Mouse (Mus musculus) cerebellum, adult 11-12 months (tissue): Measurements from ENCODE around the gene Fcgr2b.
"Not testable (repeated sequence)": the region's sequence is repeated elsewhere in the genome, so short reads cannot be mapped to it uniquely, and the experiment has no call there.

Experiments
- DNase-seq: peaks from one replicate; pipeline ENCODE4 v3.0.0; 2022

Fcgr2b gene

DNA sequence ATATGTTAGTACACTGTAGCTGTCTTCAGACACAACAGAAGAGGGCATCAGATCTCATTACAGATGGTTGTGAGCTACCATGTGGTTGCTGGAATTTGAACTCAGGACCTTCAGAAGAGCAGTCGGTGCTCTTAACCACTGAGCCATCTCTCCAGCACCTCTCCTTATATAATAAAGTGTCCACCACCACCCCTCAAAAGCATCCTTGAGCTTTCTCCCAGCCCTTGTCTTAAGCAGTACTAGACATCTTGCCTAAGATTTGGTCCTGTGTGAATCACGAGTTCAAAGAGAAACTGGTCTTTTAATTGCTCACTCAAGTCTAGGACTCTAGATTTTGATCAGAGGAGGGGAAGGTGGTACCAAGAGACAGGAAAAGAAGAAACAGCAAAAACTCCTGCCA lies 997 bp downstream of the Fcgr2b start:
- DNase-seq, result not testable (repeated sequence)

DNA sequence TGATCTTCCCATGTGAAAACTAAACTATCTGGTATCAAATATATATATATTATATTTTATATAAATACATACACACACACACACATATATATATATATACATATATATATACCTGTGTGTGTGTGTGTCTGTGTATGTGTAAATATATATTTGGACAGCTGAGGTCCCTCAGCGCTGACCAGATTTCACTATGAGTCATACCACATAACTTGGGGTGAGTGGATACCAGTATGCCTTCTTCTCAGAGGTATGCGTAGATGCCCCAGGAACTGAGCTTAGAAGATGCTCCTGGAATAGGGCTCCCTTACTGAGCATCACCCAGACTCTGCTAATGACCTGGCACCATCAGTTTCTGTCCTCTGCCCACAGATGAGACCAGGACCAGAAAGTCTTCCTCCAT lies 1.6 kb downstream of the Fcgr2b start:
- DNase-seq, result no peak

DNA sequence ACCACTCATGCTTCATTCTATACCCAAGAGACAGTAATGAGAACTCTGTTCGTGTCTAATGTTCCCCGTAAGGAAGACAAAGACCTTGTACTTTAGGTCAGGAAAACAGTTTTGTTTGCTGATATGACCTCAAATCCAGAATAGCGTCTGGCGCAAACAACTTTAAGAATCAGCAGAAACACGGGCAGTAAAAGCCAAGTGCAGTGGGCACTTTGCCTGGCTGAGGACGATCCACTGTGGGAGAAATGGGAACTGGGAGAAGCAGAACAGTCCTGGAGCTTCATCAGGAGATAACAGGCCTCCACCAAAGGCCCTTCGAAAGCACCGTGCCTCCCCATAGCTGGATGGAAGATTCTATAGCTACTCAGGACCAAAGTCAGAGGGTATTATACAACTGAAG lies 2.2 kb downstream of the Fcgr2b start:
- no peak for DNase-seq

DNA sequence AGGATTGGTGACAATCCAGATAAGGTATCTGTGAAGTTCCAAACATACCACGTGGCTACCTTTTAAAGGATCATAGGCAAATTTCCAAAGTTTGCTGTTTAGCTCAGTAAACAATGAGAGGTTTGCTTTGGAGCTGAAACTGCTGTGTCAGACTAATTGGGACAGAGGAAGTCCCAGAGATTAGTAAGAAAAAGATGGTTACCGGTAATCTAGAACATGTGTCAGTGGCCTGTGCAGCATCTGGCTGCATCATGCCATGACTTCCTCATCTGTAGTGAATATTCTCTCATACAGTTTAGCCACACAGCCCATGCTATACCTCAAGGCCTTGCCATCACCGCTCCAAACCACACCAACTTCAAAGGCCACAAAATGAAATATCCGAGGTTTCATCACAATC lies 3.4 kb downstream of the Fcgr2b start:
- no peak for DNase-seq

DNA sequence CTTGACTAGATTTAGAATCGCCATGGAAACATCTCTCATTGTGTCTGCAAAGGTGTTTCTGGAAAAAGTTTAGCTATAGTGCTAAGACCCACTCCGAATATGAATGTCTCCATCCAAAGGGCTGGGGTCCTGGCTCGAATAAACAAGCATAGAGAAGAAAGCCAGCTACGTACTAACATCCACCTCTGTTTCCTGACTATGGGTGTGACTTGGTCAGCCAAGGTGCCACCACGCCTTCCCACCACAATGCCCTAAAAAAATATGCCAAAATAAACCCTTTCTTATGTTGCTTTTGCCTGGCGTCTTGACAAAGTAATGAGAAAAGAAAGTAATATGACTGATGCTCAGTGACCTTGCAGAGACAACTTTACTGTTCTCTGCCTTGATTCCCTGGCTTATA lies 3.9 kb downstream of the Fcgr2b start:
- DNase-seq, result no peak

DNA sequence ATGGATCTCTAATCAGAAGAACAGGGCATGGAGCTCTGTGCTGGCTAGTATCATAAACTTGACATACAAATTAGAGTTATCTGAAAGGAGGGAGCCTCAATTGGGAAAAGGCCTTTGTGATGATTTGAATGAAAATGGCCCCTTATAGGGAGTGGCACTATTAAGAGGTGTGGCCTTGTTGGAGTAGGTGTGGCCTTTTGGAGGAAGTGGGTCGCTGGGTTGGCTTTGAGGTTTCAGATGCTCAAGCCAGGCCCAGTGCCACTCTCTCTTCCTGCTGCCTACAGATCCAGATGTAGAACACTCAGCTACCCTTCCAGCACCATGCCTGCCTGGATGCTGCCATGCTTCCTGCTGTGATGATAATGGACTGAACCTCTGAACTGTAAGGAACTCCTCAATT lies 7.8 kb downstream of the Fcgr2b start:
- DNase-seq, result no peak

DNA sequence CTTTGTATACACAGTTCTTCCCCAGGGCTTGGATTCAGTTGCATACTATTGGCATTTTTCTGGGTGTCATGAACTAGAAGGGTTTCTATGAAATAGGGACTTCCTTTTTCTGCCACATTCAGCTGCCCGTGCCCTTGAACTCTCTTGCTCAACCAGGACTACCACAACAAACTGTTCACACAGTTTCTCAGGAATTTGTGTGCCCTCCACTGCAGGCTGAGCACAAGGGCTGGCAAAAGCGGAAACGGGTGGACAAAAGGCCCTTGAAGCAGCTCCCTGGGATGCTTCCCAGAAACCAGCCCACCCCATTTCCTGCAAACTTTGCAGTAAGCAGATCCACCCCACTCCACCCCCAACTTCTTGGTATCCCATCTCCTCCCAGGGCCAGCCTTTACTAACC lies 8.8 kb downstream of the Fcgr2b start:
- DNase-seq, result no peak

DNA sequence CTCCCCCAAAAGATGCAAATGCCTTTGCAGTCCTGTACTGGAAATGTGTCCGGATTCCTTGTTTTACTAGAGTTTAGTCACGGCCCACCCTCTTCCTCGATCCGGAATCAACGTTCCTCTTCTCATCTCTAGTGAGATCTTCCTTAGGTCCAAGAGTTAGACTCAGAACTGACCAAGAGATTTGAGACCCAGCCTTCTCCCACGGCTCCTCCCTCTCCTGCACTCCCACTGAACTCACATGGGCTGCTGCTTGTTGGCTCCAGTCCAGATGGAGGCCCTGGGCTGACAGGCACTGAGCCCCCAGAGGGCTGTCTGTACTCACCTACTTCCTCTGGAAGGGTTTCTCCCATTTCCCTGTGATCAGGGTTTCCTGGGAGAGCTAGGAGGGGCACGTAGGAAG lies 13.3 kb downstream of the Fcgr2b start:
- no peak for DNase-seq

DNA sequence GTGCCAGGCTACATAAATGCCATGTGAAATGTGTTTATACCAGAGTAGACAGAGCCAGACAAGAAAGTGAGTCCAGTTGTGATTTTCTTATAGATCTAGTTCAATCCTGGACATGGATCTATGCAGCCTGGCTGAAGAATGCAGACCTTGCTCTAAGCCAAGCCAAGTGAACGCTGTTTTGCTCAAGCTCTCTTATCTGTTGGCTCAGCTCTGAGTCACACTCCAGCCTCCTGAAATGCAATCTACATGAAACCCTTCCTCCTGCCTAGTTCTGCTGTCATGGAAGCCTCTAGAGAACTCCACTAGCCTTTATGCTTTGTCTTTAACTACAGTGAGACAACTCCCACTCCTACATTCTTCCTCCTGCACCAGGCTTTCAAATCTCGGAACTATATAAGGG lies 14.0 kb downstream of the Fcgr2b start:
- no peak for DNase-seq

DNA sequence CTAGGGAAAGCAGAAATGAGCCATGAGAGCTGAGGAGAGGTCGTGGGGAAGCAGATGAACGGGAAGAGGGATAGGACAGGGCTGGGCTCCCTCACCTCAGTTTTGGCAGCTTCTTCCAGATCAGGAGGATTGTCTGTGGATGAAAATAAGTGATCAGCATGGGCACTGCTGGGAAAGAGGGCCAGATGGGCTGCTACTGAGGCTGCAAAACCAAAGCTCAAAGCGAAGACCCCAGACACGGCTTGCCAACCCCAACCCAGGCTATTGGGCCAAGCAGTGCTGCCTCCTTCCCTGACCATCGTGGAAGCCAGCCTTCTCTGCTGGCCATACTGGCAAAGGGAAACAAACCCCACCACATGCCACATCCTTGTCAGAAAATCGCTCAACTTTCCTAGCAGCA lies 15.2 kb downstream of the Fcgr2b start:
- no peak for DNase-seq

DNA sequence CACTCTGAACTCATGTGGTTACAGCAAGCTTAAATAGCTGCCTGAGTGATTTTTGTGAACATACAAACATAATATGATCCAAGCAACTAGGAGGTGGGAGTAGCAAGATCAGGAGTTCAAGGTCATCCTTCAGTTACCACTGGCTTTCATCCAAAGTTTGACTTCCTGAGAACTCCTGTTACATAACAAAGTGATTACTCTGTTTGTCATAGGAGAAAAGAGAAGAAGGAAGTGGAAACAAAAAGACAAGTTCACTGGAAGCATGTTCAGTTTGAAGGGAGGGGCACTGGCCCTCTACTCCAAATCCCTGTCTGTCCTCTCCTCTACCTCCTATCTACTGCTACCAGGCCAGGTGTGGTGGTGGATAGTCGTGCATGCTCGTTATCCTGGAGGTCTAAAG lies 16.6 kb downstream of the Fcgr2b start:
- no peak for DNase-seq

DNA sequence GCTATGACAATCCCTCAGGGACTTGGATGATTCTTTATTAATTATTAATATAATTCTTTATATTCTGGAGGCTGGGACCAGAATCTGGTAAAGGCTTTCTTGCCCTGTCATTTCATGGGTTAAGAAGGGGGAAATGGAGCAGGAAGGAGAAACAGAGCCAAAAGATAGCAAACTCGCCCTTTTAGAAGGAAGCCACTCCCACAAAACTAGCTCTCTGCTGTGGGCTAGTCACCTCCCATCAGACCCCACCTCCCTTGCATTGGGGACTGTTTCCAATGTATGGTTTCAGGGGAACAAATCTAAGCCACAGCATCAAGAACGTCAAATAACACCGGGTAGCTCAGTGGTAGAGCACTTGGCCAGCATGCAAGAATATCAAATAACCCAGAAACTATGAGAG lies 18.1 kb downstream of the Fcgr2b start:
- no peak for DNase-seq

DNA sequence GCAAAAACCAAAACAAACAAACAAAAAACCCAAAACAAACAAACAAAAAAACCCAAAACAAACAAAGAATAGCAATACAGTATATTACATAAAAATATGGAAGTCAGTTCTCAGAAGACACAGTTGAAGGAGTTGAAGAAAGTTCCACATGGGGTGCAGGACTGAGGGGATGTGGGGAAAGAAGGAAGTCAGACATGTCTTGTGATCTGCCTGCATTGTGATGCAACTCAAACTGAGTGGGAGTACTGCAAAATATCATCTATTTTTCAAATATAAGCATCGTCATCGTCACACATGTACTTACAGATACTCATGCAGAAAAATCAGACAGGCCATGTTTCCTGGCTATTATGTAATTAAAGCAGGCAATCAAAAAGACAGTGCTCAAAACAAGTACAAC lies 23.2 kb downstream of the Fcgr2b start:
- no peak for DNase-seq

DNA sequence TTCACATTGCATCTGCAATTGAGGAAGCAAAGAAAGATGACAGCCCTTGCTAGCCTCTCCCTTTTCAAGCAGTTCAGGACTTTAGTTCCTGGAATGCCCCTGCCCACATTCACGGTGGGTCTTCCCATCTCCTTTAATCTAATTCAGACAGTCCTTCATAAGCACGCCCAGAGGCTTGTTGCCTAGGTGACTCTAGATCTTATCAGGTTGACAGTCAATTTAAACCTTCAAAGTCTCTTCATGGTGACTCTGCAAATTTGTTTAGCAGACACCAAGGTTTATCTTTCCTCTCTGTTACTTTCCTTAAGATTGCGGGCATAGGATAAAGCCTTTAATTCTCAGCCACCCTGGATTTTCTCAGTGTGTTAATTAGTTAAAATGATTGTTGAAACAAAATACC lies 25.6 kb downstream of the Fcgr2b start:
- no peak for DNase-seq

DNA sequence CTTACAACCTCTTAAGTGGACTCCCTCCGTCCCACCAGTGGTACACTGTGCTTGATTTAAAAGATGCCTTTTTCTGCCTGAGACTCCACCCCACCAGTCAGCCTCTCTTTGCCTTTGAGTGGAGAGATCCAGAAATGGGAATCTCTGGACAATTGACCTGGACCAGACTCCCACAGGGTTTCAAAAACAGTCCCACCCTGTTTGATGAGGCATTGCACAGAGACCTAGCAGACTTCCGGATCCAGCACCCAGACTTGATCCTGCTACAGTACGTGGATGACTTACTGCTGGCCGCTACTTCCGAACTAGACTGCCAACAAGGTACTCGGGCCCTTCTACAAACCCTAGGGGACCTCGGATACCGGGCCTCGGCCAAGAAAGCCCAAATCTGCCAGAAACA lies 31.4 kb downstream of the Fcgr2b start:
- DNase-seq, result not testable (repeated sequence)

DNA sequence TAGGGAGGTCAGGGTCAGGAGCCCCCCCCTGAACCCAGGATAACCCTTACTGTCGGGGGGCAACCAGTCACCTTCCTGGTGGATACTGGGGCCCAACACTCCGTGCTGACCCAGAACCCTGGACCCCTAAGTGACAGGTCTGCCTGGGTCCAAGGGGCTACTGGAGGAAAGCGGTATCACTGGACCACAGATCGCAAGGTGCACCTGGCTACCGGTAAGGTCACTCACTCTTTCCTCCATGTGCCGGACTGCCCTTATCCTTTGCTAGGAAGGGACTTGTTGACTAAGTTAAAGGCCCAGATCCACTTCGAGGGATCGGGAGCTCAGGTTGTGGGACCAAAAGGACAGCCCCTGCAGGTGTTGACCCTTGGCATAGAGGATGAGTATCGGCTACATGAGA lies 32.2 kb downstream of the Fcgr2b start:
- not testable (repeated sequence) for DNase-seq

DNA sequence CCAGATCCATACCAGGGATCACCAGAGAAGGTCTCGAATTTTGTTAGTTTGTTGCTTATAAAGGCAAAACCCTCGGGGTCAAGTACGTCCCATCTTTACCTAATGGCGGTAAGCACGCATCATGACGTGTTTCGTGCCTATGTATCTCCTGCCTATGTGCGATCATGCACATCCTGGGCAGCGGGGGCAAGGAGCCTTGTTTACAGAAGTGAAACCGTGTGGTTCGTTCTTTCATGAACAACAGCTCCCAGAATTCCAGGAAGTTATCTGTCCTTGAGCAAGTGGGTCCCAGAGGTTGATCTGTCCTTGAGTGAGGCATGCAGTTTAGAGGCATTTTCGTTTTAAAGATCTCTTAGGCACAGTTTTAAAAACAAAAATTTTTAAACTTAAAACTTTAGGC lies 37.1 kb downstream of the Fcgr2b start:
- no peak for DNase-seq

DNA sequence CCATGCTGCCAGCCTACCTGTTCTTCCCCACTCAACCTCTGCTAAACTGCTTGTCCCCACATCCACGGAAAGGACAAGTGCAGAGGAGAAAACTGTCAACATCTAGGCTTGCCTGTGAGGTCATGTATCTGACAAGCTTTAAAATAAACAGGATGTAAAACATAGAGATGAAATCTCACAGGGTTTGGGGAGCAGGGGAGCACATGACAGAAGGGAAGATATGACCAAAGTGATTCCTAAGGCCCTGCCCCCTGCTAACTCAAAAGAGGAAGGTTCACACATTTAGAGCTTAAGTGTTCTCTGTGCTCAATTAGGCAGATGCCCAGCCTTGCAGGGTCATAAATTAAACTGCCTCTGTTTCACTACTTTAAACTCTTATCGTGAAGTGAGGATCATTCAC lies 42.0 kb downstream of the Fcgr2b start:
- no peak for DNase-seq

DNA sequence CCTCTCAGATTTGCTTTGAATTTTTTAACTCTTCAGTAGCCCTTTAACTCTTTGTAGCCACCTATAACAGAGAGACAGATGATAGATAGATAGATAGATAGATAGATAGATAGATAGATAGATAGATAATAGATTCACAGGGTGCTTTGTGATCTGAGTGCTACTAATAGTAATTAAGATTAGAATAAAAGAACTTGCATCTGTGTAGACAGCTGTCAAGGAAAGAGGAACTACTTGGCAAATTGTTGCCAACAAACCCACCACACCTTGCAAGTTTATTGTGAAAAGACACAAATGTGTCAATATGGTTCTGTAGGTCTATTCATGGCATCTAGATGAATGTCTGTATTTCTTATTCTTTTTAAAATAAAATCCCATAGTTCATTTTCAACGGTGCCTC lies 42.4 kb downstream of the Fcgr2b start:
- DNase-seq, result no peak

DNA sequence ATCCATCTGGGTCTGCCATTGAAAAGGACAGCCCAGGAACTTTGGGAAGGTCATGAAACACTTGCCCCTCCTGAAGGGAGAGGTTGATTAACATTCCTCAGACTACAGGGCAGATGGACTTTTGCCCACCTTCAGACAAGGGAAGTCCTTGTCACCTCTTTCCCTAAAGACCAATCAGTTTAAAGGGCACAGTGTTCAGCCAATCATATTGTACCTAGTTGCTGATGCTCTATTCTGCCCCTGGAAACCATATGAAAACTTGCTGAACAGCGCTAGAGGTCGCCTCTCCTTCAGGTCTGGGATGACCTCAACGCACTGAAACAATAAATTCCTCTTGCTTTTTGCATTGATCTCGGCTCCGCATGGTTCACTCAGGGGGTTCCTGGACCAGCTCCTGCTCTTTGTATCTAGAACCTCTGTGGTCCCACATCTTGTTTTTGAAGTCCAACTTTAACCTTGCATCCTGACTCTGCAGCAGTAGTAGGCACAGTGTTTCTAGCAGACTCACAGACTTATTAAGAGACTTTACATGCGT lies 42.9 kb downstream of the Fcgr2b start:
- no peak for DNase-seq

DNA sequence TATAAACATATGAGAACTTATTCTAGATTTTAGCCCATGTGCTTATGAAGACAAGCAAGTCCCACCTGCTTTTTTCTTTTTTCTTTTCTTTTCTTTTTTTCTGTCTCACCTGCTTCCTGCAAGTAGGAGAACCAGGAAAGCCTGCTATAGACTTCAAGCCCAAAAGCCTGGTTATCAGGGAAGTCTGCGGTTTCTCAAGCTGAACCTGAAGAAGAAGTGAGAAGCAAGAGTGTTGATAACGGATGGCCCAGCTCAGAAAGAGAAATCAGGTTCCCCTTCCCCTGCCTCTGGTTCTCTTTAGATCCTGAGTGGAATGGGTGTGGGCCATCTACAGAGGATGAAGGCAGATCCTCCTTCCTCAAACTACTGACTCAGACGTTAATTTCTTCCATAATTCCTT lies 44.3 kb downstream of the Fcgr2b start:
- DNase-seq, result no peak

DNA sequence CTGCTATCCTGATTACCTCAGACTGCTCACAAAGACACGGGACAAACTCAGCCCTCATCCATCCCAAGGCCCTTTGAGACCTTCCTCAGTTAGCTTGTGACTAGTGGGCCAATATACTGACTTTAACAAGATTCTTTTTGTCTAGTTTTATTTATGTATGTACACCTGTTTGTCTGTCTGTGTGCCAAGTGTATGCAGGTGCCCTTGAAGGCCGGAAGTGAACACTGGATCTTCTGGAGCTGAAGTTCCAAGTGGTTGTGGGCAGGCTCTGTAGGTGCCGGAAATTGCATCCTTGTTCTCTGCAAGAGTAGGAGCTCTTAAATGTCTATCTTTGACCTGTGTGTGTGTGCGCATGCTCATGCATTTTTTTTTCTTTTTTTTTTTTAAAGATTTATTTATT lies 47.1 kb downstream of the Fcgr2b start:
- DNase-seq, result no peak

DNA sequence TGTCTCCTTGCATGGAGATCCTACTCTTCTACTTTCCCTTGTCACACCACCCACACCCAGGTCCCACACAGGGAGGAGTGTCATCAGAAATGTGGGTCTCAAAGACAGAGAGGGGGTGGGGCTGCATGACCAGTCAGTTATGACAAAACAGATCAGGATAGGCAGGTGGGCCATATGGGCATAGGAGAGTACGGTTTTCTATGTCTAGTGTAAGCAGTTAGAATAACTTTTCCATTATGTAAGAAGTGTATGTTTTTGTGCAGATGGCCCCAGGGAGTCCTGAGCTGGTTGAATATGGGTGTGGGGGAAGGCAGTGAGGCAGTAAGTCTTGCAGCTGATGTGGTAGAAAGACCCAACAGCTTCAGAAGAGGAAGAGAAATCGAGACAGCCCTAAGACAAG lies 47.9 kb downstream of the Fcgr2b start:
- no peak for DNase-seq

DNA sequence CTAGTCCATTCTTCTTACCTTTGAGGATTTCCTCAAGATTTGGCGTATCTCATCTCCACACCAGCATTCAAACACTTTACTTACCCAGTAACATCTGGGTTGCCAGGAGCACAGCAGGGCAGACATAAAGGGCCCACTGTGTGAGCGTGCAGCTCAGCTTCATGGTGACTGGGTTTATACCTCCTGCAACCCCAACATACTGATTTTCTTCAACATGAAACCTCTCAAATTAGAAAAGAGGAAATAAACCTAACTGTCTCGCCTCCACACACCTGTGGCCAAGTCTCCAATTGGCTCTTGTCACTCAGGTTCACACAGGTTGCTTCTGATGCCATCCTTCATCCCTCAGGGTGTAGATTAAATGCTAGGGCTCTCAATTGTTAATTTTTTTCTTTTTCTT lies 49.0 kb downstream of the Fcgr2b start, which contains the start of gene Fcrla:
Fcrla (minus strand) TSS at position 206 of the 400 bp plus-strand sequence.
- no peak for DNase-seq

DNA sequence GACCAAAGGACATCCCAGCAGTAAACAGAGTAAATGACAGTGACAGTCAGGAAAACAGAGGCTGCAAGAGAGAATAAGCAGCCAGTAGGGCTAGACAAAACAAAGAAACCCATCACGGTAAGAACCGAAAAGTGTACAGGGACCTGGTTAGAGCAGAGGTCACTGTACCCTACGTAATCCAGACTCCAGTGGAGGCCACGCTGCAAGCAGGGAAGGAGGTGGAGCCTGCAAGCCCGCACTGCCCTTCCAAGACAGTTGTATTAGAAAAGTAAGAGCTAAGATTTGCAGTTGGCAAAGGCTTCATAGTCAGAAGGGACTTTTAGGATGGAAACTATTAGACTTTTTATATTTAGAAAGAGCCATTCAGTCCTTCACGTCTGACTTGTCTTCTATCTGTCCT lies 49.4 kb downstream of the Fcgr2b start:
- no peak for DNase-seq

DNA sequence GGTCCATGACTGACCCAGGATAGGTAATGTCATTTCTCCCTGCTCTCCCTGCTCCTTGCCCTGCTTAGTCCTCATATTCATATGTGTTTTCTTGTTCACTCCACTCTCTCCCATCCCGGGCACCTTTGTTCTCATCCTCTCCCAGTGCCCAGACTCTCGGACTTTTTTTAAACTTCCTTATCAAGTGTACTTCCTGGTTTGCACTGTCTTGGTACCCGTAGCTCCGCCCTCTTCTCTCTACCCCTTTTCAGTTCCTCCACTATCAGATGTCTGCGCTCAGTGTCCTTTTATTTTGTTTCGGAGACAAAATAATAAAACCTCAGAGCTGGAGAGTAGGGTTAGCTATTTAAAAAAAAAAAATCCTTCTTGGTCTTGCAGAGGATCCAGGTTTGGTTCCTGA lies 51.9 kb downstream of the Fcgr2b start:
- no peak for DNase-seq
